Mouse (Mus musculus): Measurements from ENCODE around the gene 4931409K22Rik. TPM values are rescaled to one million over a fixed set of nuclear protein-coding genes. Genes with fewer than 3 reads are reported as not detected.

The 4931409K22Rik gene
- polyA plus RNA-seq, 1 experiment from 2014 or later: 0.10 TPM

- no peaks in the 10 kb centered on the region for H3K9me3 ChIP-seq
- peaks cover 70% of the 10 kb centered on the region for H3K36me3 ChIP-seq
- H3K27ac ChIP-seq: no peak overlapping the region
- H3K4me1 ChIP-seq: peaks cover 23% of the 10 kb centered on the region
- peaks cover 11% of the 10 kb centered on the region; the same call in 1 of the 2 replicates for H3K27me3 ChIP-seq
- no peak overlapping the region for H3K4me3 ChIP-seq
- 52% methylated on average over 24 of the region's 24 CpGs for WGBS
- ATAC-seq (ENCODE audit: insufficient number of reproducible peaks, insufficient read depth, low FRiP score, low TSS enrichment): no peak
- H3K4me2 ChIP-seq (replicated peaks): no peak overlapping the region
- peak overlapping the region; percentile 5; the same call in 1 of the 2 replicates for H3K9ac ChIP-seq
Observed at GRCm38 (mm10) chr5:24591796-24592470, 35.3 kb upstream of the 4931409K22Rik start.

- Histone ChIP-seq H3K4me1 (peaks cover 16% of the 10 kb centered on the region), H3K27ac (no peak overlapping the region), H3K9ac (peak overlapping the region; percentile 30; the same call in 1 of the 2 replicates), H3K9me3 (no peaks in the 10 kb centered on the region), H3K4me2 (replicated peaks) (0 out of 2 replicates have a peak overlapping the region, but pooled peaks have one; percentile 9), H3K4me3 (no peak overlapping the region), H3K36me3 (peaks cover 70% of the 10 kb centered on the region), H3K27me3 (peaks cover 11% of the 10 kb centered on the region; the same call in 1 of the 2 replicates)
- 26% methylated on average over 23 of the region's 23 CpGs for WGBS
- no peak for ATAC-seq (ENCODE audit: insufficient number of reproducible peaks, insufficient read depth, low FRiP score, low TSS enrichment)
Observed at GRCm38 (mm10) chr5:24591268-24591721, 34.7 kb upstream of the 4931409K22Rik start.

GRCm38 (mm10) chr5:24589511-24590500 is 33.2 kb upstream of the 4931409K22Rik start:
- H3K9ac ChIP-seq: no peak overlapping the region
- ATAC-seq (ENCODE audit: insufficient number of reproducible peaks, insufficient read depth, low FRiP score, low TSS enrichment): no peak
- no peak overlapping the region for H3K4me2 ChIP-seq (replicated peaks)
- H3K4me1 ChIP-seq: peaks cover 15% of the 10 kb centered on the region
- peaks cover 59% of the 10 kb centered on the region for H3K36me3 ChIP-seq
- 89% methylated on average over 20 of the region's 20 CpGs for WGBS
- H3K27me3 ChIP-seq: peaks cover 11% of the 10 kb centered on the region; the same call in 1 of the 2 replicates
- H3K27ac ChIP-seq: no peak overlapping the region
- H3K4me3 ChIP-seq: no peak overlapping the region
- H3K9me3 ChIP-seq: no peaks in the 10 kb centered on the region

GRCm38 (mm10) chr5:24587200-24587577 is 30.6 kb upstream of the 4931409K22Rik start:
- H3K9ac ChIP-seq: peak overlapping the region; percentile 82
- 30% methylated on average over 4 of the region's 4 CpGs for WGBS
- no peaks in the 10 kb centered on the region for H3K9me3 ChIP-seq
- no peak for ATAC-seq (ENCODE audit: insufficient number of reproducible peaks, insufficient read depth, low FRiP score, low TSS enrichment)
- H3K4me1 ChIP-seq: peaks cover 15% of the 10 kb centered on the region
- peak overlapping the region; percentile 80 for H3K4me2 ChIP-seq (replicated peaks)
- H3K36me3 ChIP-seq: peaks cover 33% of the 10 kb centered on the region
- H3K27ac ChIP-seq: peak overlapping the region; percentile 60; the same call in 1 of the 2 replicates
- peak overlapping the region; percentile 93 for H3K4me3 ChIP-seq
- 0 out of 2 replicates have a peak, but pooled peaks cover 7% of the 10 kb centered on the region for H3K27me3 ChIP-seq

GRCm38 (mm10) chr5:24586547-24587199 is 30.1 kb upstream of the 4931409K22Rik start, which contains the start of gene Chpf2:
Gene Chpf2, plus strand, starts transcription at chr5:24586741.
- WGBS: under 1% methylated on average over 43 of the region's 43 CpGs
- Histone ChIP-seq H3K4me1 (peaks cover 15% of the 10 kb centered on the region), H3K9ac (peak within 1 kb of the TSS; percentile 82), H3K9me3 (no peaks in the 10 kb centered on the region), H3K36me3 (peaks cover 28% of the 10 kb centered on the region), H3K4me3 (peak within 1 kb of the TSS; percentile 93), H3K27me3 (0 out of 2 replicates have a peak, but pooled peaks cover 1% of the 10 kb centered on the region), H3K27ac (peak within 1 kb of the TSS; percentile 60), H3K4me2 (replicated peaks) (peak within 1 kb of the TSS; percentile 80)
- peak; percentile 93 for ATAC-seq (ENCODE audit: insufficient number of reproducible peaks, insufficient read depth, low FRiP score, low TSS enrichment)

GRCm38 (mm10) chr5:24586106-24586505 is 29.5 kb upstream of the 4931409K22Rik start:
- ATAC-seq (ENCODE audit: insufficient number of reproducible peaks, insufficient read depth, low FRiP score, low TSS enrichment): no peak
- peak overlapping the region; percentile 60; the same call in 1 of the 2 replicates for H3K27ac ChIP-seq
- WGBS: 11% methylated on average over 8 of the region's 8 CpGs

GRCm38 (mm10) chr5:24578109-24578963 is 21.7 kb upstream of the 4931409K22Rik start:
- ATAC-seq (ENCODE audit: insufficient number of reproducible peaks, insufficient read depth, low FRiP score, low TSS enrichment): no peak
- H3K27ac ChIP-seq: peak overlapping the region; percentile 78
- peak overlapping the region; percentile 78 for H3K4me2 ChIP-seq (replicated peaks)
- H3K27me3 ChIP-seq: no peaks in the 10 kb centered on the region
- H3K4me1 ChIP-seq: peaks cover 8% of the 10 kb centered on the region
- H3K9me3 ChIP-seq: no peaks in the 10 kb centered on the region
- peak overlapping the region; percentile 83 for H3K4me3 ChIP-seq
- 71% methylated on average over 6 of the region's 6 CpGs for WGBS
- peaks cover 19% of the 10 kb centered on the region for H3K36me3 ChIP-seq
- H3K9ac ChIP-seq: peak overlapping the region; percentile 50

More at GRCm38 (mm10) chr5:24586106-24586505, 29.5 kb upstream of the 4931409K22Rik start:
- H3K36me3 ChIP-seq: peaks cover 22% of the 10 kb centered on the region
- peaks cover 13% of the 10 kb centered on the region for H3K4me1 ChIP-seq
- peak overlapping the region; percentile 80 for H3K4me2 ChIP-seq (replicated peaks)
- H3K4me3 ChIP-seq: peak overlapping the region; percentile 93
- H3K9ac ChIP-seq: peak overlapping the region; percentile 82
- no peaks in the 10 kb centered on the region for H3K27me3 ChIP-seq
- no peaks in the 10 kb centered on the region for H3K9me3 ChIP-seq

GRCm38 (mm10) chr5:24577183-24577929 is 20.7 kb upstream of the 4931409K22Rik start, which contains the start of gene Abcf2:
Gene Abcf2, minus strand, starts transcription at chr5:24577467.
- Histone ChIP-seq H3K4me3 (peak within 1 kb of the TSS; percentile 83), H3K9ac (peak within 1 kb of the TSS; percentile 79), H3K36me3 (peaks cover 29% of the 10 kb centered on the region), H3K9me3 (no peaks in the 10 kb centered on the region), H3K27me3 (no peaks in the 10 kb centered on the region), H3K4me1 (peaks cover 8% of the 10 kb centered on the region), H3K27ac (peak within 1 kb of the TSS; percentile 78), H3K4me2 (replicated peaks) (peak within 1 kb of the TSS; percentile 78)
- ATAC-seq (ENCODE audit: insufficient number of reproducible peaks, insufficient read depth, low FRiP score, low TSS enrichment): peak; percentile 97
- WGBS: under 1% methylated on average over 48 of the region's 48 CpGs

GRCm38 (mm10) chr5:24576801-24577182 is 20.2 kb upstream of the 4931409K22Rik start:
- peak overlapping the region; percentile 78 for H3K27ac ChIP-seq
- H3K4me2 ChIP-seq (replicated peaks): peak overlapping the region; percentile 78
- no peaks in the 10 kb centered on the region for H3K9me3 ChIP-seq
- peaks cover 8% of the 10 kb centered on the region for H3K4me1 ChIP-seq
- H3K36me3 ChIP-seq: peaks cover 35% of the 10 kb centered on the region
- H3K27me3 ChIP-seq: no peaks in the 10 kb centered on the region
- peak overlapping the region; percentile 83 for H3K4me3 ChIP-seq
- H3K9ac ChIP-seq: peak overlapping the region; percentile 79
- ATAC-seq (ENCODE audit: insufficient number of reproducible peaks, insufficient read depth, low FRiP score, low TSS enrichment): no peak
- under 1% methylated on average over 32 of the region's 32 CpGs for WGBS

GRCm38 (mm10) chr5:24575948-24576347 is 19.3 kb upstream of the 4931409K22Rik start:
- H3K9me3 ChIP-seq: no peaks in the 10 kb centered on the region
- peak overlapping the region; percentile 83; the same call in 1 of the 2 replicates for H3K4me3 ChIP-seq
- no peak for ATAC-seq (ENCODE audit: insufficient number of reproducible peaks, insufficient read depth, low FRiP score, low TSS enrichment)
- H3K4me2 ChIP-seq (replicated peaks): peak overlapping the region; percentile 78
- H3K27me3 ChIP-seq: no peaks in the 10 kb centered on the region
- WGBS: 84% methylated on average over 1 of the region's 1 CpGs
- H3K4me1 ChIP-seq: peaks cover 8% of the 10 kb centered on the region
- H3K27ac ChIP-seq: no peak overlapping the region
- peaks cover 43% of the 10 kb centered on the region for H3K36me3 ChIP-seq
- H3K9ac ChIP-seq: peak overlapping the region; percentile 79
